Mouse (Mus musculus) kidney, postnatal 0 days (tissue): Measurements from ENCODE around the gene H2-M5. TPM values are rescaled to one million over a fixed set of nuclear protein-coding genes. Genes with fewer than 3 reads are reported as not detected.
A peak's percentile ranks its signal among the peaks of the same experiment; 100 is the strongest.

ENCODE experiments used
- ATAC-seq: fragments of 200-750 bp; cut with Nextera tagmentation; replicated peaks from 2 replicates; pipeline ENCODE4 v1.8.0; 2017; ENCODE audit warnings: low read depth, moderate number of reproducible peaks, moderate TSS enrichment, moderate library complexity; ENCODE audit not compliant: low FRiP score
- DNase-seq: peaks from one replicate; pipeline ENCODE4 v3.0.0-alpha.2; 2016; ENCODE audit warnings: low spot score
- H3K27ac ChIP-seq: fragments of 300-500 bp; sonication (generic); 2 replicates; pipeline ENCODE4 v1.5.1; 2014; ENCODE audit warnings: mild to moderate bottlenecking
- H3K27me3 ChIP-seq: fragments of 300-500 bp; sonication (generic); 2 replicates; pipeline ENCODE4 v1.6.1; 2014; ENCODE audit warnings: low read length, mixed read lengths; ENCODE audit not compliant: insufficient read depth
- H3K36me3 ChIP-seq: fragments of 300-500 bp; sonication (generic); 2 replicates; pipeline ENCODE4 v1.6.1; 2014; ENCODE audit warnings: low read length, mixed read lengths; ENCODE audit not compliant: insufficient read depth
- H3K4me1 ChIP-seq: fragments of 300-500 bp; sonication (generic); replicated peaks from 2 replicates; pipeline ENCODE4 v1.6.1; 2014; ENCODE audit warnings: antibody characterized with exemption, low read length, mixed read lengths; ENCODE audit not compliant: insufficient read depth
- H3K4me2 ChIP-seq: fragments of 300-500 bp; sonication (generic); 2 replicates; pipeline ENCODE4 v1.6.1; 2014; ENCODE audit warnings: mild to moderate bottlenecking, low read length, moderate library complexity, mixed read lengths
- H3K4me3 ChIP-seq: fragments of 300-500 bp; sonication (generic); replicated peaks from 2 replicates; pipeline ENCODE4 v1.5.1; 2014; ENCODE audit warnings: low read depth, low read length
- H3K9ac ChIP-seq: fragments of 300-500 bp; sonication (generic); 2 replicates; pipeline ENCODE4 v1.6.1; 2014; ENCODE audit warnings: low read depth, low read length
- H3K9me3 ChIP-seq: fragments of 300-500 bp; sonication (generic); replicated peaks from 2 replicates; pipeline ENCODE4 v1.6.1; 2016; ENCODE audit warnings: low read length, inconsistent platforms, mixed read lengths
- CTCF ChIP-seq: IDR thresholded peaks from 2 replicates; pipeline ENCODE4 v1.5.1; 2016; ENCODE audit warnings: antibody characterized with exemption, low read depth, mild to moderate bottlenecking, moderate library complexity
- WGBS: fragments of 180-500 bp; shearing (Covaris S2); extraction: QIAGEN DNeasy Blood & Tissue Kit; methylation state at CpG from one replicate; pipeline ENCODE4 v1.1.7; 2014; 5-methylcytosine and 5-hydroxymethylcytosine counted together
- polyA plus RNA-seq: library from polyadenylated mRNA; unstranded; fragments of >200 nt; fragmentation: Nextera tagmentation; extraction: Ambion mirVana; gene quantifications from 2 replicates; pipeline ENCODE4 v1.2.1, GENCODE M21; 2015

The H2-M5 gene
- polyA plus RNA-seq, 1 experiment from 2014 or later, result 0.08 TPM

GRCm38 (mm10) chr17:36947051-36947819 is 42.1 kb downstream of the H2-M5 start:
- peak; percentile 35 for TF ChIP-seq CTCF
- peaks cover 8% of the 10 kb centered on the region for H3K4me1 ChIP-seq
- WGBS, result 2% methylated on average over 58 of the region's 62 CpGs
- DNase-seq, result peak; percentile 48
- H3K4me2 ChIP-seq, result peak overlapping the region; percentile 92
- 0 out of 2 replicates have a peak, but pooled peaks cover 2% of the 10 kb centered on the region for H3K36me3 ChIP-seq
- no peaks in the 10 kb centered on the region for H3K9me3 ChIP-seq
- peak overlapping the region; percentile 62 for H3K9ac ChIP-seq
- H3K4me3 ChIP-seq, result peak overlapping the region; percentile 43
- ATAC-seq, result no peak; the same call in 1 of the 2 replicates
- H3K27ac ChIP-seq, result no peak overlapping the region
- peaks cover 32% of the 10 kb centered on the region for H3K27me3 ChIP-seq

GRCm38 (mm10) chr17:36944121-36944775 is 45.1 kb downstream of the H2-M5 start:
- H3K4me3 ChIP-seq, result no peak overlapping the region
- DNase-seq (peak; percentile 14), ATAC-seq (no peak)
- H3K4me1 ChIP-seq, result peaks cover 8% of the 10 kb centered on the region
- WGBS, result 19% methylated on average over 9 of the region's 9 CpGs
- no peak overlapping the region for H3K27ac ChIP-seq
- no peaks in the 10 kb centered on the region for H3K9me3 ChIP-seq
- peaks cover 33% of the 10 kb centered on the region for H3K27me3 ChIP-seq
- 0 out of 2 replicates have a peak, but pooled peaks cover 2% of the 10 kb centered on the region for H3K36me3 ChIP-seq
- no peak overlapping the region for H3K9ac ChIP-seq
- peak; percentile 31; the same call in 1 of the 2 replicates for TF ChIP-seq CTCF
- H3K4me2 ChIP-seq, result no peak overlapping the region

- Histone ChIP-seq H3K4me3 (no peak overlapping the region), H3K9me3 (no peaks in the 10 kb centered on the region), H3K36me3 (0 out of 2 replicates have a peak, but pooled peaks cover 2% of the 10 kb centered on the region), H3K4me1 (peaks cover 8% of the 10 kb centered on the region), H3K27me3 (peaks cover 33% of the 10 kb centered on the region), H3K4me2 (0 out of 2 replicates have a peak overlapping the region, but pooled peaks have one; percentile 64), H3K9ac (no peak overlapping the region), H3K27ac (no peak overlapping the region)
- DNase-seq (no peak), ATAC-seq (no peak)
- WGBS, result 5% methylated on average over 5 of the region's 5 CpGs
- no peak for TF ChIP-seq CTCF
Measured at GRCm38 (mm10) chr17:36943691-36944090, 45.6 kb downstream of the H2-M5 start.

- ATAC-seq, result peak; percentile 30; the same call in 1 of the 2 replicates
- no peak for TF ChIP-seq CTCF
- no peak within 1 kb of the TSS for H3K27ac ChIP-seq
- peaks cover 8% of the 10 kb centered on the region for H3K4me1 ChIP-seq
- peak within 1 kb of the TSS; percentile 31 for H3K4me3 ChIP-seq
- H3K36me3 ChIP-seq, result no peaks in the 10 kb centered on the region
- 3% methylated on average over 57 of the region's 59 CpGs for WGBS
- DNase-seq, result no peak
- H3K9me3 ChIP-seq, result no peaks in the 10 kb centered on the region
- H3K27me3 ChIP-seq, result peaks cover 33% of the 10 kb centered on the region
- peak within 1 kb of the TSS; percentile 46; the same call in 1 of the 2 replicates for H3K9ac ChIP-seq
- H3K4me2 ChIP-seq, result peak within 1 kb of the TSS; percentile 64
Measured at GRCm38 (mm10) chr17:36942791-36943471, 46.4 kb downstream of the H2-M5 start, which contains the start of gene Rnf39. Gene Rnf39, plus strand, starts transcription at chr17:36942918.

GRCm38 (mm10) chr17:36942391-36942790 is 46.9 kb downstream of the H2-M5 start:
- H3K4me2 ChIP-seq, result peak overlapping the region; percentile 64
- peak; percentile 58; the same call in 1 of the 2 replicates for ATAC-seq
- no peak for TF ChIP-seq CTCF
- no peaks in the 10 kb centered on the region for H3K9me3 ChIP-seq
- H3K27ac ChIP-seq, result no peak overlapping the region
- DNase-seq, result no peak
- peaks cover 33% of the 10 kb centered on the region for H3K27me3 ChIP-seq
- no peaks in the 10 kb centered on the region for H3K36me3 ChIP-seq
- WGBS, result 47% methylated on average over 10 of the region's 10 CpGs
- H3K9ac ChIP-seq, result no peak overlapping the region
- peaks cover 8% of the 10 kb centered on the region for H3K4me1 ChIP-seq
- 0 out of 2 replicates have a peak overlapping the region, but pooled peaks have one; percentile 31 for H3K4me3 ChIP-seq

GRCm38 (mm10) chr17:36938056-36938455 is 51.3 kb downstream of the H2-M5 start:
- whole genome bisulfite sequencing, result 87% methylated on average over 2 of the region's 2 CpGs
- Histone ChIP-seq H3K36me3 (no peaks in the 10 kb centered on the region), H3K4me1 (peaks cover 2% of the 10 kb centered on the region), H3K27ac (no peak overlapping the region), H3K27me3 (peaks cover 9% of the 10 kb centered on the region), H3K4me3 (no peak overlapping the region), H3K9ac (no peak overlapping the region), H3K4me2 (no peak overlapping the region), H3K9me3 (no peaks in the 10 kb centered on the region)
- no peak for TF ChIP-seq CTCF
- DNase-seq (no peak), ATAC-seq (no peak)

Other genes with a start within 250 kb of the H2-M5 start
- not detected in 2 replicates for gene H2-M10.5, start 216.6 kb downstream of the H2-M5 start, polyA plus RNA-seq
- gene H2-M10.6, start 177.4 kb downstream of the H2-M5 start, polyA plus RNA-seq, result not detected in 2 replicates
- 33.2 and 33.6 TPM in 2 replicates for gene Trim26, start 152.4 kb downstream of the H2-M5 start, polyA plus RNA-seq
- 0.08 TPM in 1 of 2 replicates, not detected in the other for gene Trim15, start 122.3 kb downstream of the H2-M5 start, polyA plus RNA-seq
- 0.34 and 0.43 TPM in 2 replicates for gene Trim10, start 120.0 kb downstream of the H2-M5 start, polyA plus RNA-seq
- not detected in 2 replicates for gene Trim40, start 99.4 kb downstream of the H2-M5 start, polyA plus RNA-seq
- not detected in 2 replicates for gene Trim31, start 91.4 kb downstream of the H2-M5 start, polyA plus RNA-seq
- 0.34 and 0.46 TPM in 2 replicates for gene Rnf39, start 46.6 kb downstream of the H2-M5 start, polyA plus RNA-seq
- gene Ppp1r11, start 37.8 kb downstream of the H2-M5 start, polyA plus RNA-seq, result 105 and 110 TPM in 2 replicates
- 83.6 and 87.6 TPM in 2 replicates for gene Znrd1, start 31.0 kb downstream of the H2-M5 start, polyA plus RNA-seq
- 6.0 and 7.2 TPM in 2 replicates for gene Znrd1as, start 30.9 kb downstream of the H2-M5 start, polyA plus RNA-seq
- not detected in 2 replicates for gene 2410137M14Rik, start 8.3 kb downstream of the H2-M5 start, polyA plus RNA-seq
- 28.2 and 32.6 TPM in 2 replicates for gene Zfp57, start 11.6 kb upstream of the H2-M5 start, polyA plus RNA-seq
- gene Mog, start 33.9 kb upstream of the H2-M5 start, polyA plus RNA-seq, result not detected in 2 replicates
- 5.2 and 6.1 TPM in 2 replicates for gene Gabbr1, start 56.4 kb upstream of the H2-M5 start, polyA plus RNA-seq
- not detected in 2 replicates for gene Olfr90, start 99.0 kb upstream of the H2-M5 start, polyA plus RNA-seq
- gene Olfr91, start 108.7 kb upstream of the H2-M5 start, polyA plus RNA-seq, result not detected in 2 replicates
- not detected in 2 replicates for gene Olfr92, start 130.6 kb upstream of the H2-M5 start, polyA plus RNA-seq
- not detected in 2 replicates for gene Olfr93, start 172.0 kb upstream of the H2-M5 start, polyA plus RNA-seq
- not detected in 2 replicates for gene Ubd, start 204.4 kb upstream of the H2-M5 start, polyA plus RNA-seq
- gene Olfr94, start 211.5 kb upstream of the H2-M5 start, polyA plus RNA-seq, result not detected in 2 replicates
- not detected in 2 replicates for gene Olfr95, start 223.6 kb upstream of the H2-M5 start, polyA plus RNA-seq
- not detected in 2 replicates for gene Olfr96, start 230.6 kb upstream of the H2-M5 start, polyA plus RNA-seq
- not detected in 2 replicates for gene Olfr97, start 247.8 kb upstream of the H2-M5 start, polyA plus RNA-seq